Mouse (Mus musculus): ENCODE data around the gene Ccdc62.

DNA sequence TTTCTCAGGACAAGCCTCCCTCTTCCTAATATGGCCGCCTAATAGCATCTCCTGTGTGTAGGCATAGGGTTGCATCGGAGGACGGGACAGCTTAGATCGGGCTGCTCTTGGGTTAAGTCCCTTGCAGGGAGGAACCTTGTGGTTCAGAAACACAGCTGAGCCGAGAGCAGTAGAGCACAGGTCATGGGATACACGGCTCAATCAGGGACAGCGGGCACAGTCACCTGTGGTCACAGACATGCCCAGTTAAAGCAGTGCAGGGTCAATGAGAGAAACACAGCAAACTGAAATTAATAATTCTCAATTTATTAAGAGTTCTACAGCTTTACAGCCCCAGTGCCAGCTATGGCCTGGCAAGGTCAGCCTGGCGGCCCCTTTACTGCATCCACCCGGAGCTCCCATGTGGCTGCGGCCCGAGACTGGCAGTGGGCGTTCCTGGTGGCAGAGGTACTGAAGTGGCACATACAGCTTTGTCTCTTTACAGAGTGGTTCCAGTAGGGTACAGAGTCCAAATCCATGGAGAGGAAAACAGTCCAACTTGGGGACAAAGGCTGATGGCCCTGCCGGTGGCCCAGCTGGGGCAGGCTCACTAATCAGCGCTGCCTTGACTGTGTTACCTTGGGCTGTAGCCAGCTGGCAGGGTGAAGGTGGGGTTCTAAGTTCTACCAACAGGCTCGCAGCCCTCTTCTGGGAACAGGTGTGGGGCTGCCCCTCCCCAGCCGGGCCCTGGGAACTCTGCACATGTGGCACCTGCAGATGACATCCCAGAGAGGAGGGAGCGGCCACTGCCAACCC lies 74.1 kb downstream of the Ccdc62 start:
- TF ChIP-seq E2F4 (IDR thresholded peaks at IDR 0.05; ENCODE audit: insufficient read depth) (no peak), CEBPB (IDR thresholded peaks at IDR 0.05; ENCODE audit: insufficient read depth, poor library complexity, severe bottlenecking) (no peak), MYOG (IDR thresholded peaks at IDR 0.05; ENCODE audit: control insufficient read depth in 1 of 3, insufficient read depth in 1 of 3, insufficient read length in 2 of 3, low read depth in 2 of 3) (peak in 1 of 3 experiments; percentile 45), POLR2A (IDR thresholded peaks at IDR 0.05; ENCODE audit: insufficient read length, low read depth) (no peak), USF1 (IDR thresholded peaks at IDR 0.05; ENCODE audit: low read depth) (no peak), MYOD1 (IDR thresholded peaks at IDR 0.05; ENCODE audit: control insufficient read depth in 1 of 3, insufficient read length in 2 of 3, low read depth in 2 of 3) (peak in 1 of 3 experiments; percentile 33)

Data from myocyte (in vitro differentiated cells).